Mouse (Mus musculus) brain, embryonic 14.5 days (tissue): ENCODE results near the gene AA467197.

Experiments used
- CTCF ChIP-seq: fragments of 200-500 bp; IDR thresholded peaks from 2 replicates; pipeline ENCODE4 v1.5.1; 2012; ENCODE audit warnings: inconsistent platforms, mild to moderate bottlenecking, moderate library complexity, borderline replicate concordance; ENCODE audit not compliant: insufficient read depth, insufficient read length; ENCODE audit errors: extremely low read depth
- POLR2A ChIP-seq: fragments of 200-500 bp; IDR thresholded peaks from 2 replicates; pipeline ENCODE4 v1.6.1; 2012; ENCODE audit warnings: mild to moderate bottlenecking, inconsistent platforms, borderline replicate concordance; ENCODE audit not compliant: poor library complexity, insufficient read depth, insufficient read length, severe bottlenecking; ENCODE audit errors: extremely low read depth

DNA sequence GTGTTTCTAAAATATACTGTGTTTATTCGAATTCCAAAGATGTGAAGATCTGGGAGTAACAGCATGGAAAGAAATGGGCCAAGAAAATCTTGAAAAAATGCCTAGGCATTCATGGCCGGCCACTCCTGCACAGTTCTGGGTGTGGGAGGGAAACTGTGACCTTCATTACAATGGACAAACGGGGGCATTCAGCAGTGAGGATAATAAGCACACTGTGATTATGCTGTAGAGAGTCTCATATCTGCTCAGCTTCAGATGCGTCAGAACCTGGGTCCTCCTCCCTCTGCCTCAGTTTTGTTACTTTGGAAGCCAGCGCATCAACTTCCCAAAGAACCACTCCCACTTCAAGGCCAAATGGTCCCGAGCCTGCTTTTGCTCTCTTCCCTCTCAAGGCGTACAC is 10.9 kb upstream of the AA467197 start:
- TF ChIP-seq CTCF (no peak), POLR2A (no peak)
